Mouse (Mus musculus) cerebellum, adult 2 months (tissue): ENCODE results near the gene Chp2. TPM values are rescaled to one million over a fixed set of nuclear protein-coding genes. Genes with fewer than 3 reads are reported as not detected.
A peak's percentile ranks its signal among the peaks of the same experiment; 100 is the strongest.

Experiments used
- DNase-seq, 2 experiments: peaks; one replicate each; pipeline ENCODE4 v3.0.0; 2021
- H3K27ac ChIP-seq: fragments of 200-500 bp; 2 replicates; pipeline ENCODE4 v1.5.1; 2012; ENCODE audit warnings: low read length, control low read depth, inconsistent platforms; ENCODE audit not compliant: insufficient read depth
- H3K27me3 ChIP-seq: fragments of 200-500 bp; 2 replicates; pipeline ENCODE4 v1.6.1; 2012; ENCODE audit warnings: inconsistent platforms, mild to moderate bottlenecking, low read length, moderate library complexity; ENCODE audit not compliant: control insufficient read depth, insufficient read depth
- H3K4me1 ChIP-seq: fragments of 200-500 bp; 2 replicates; pipeline ENCODE4 v1.6.1; 2011; ENCODE audit warnings: low read length; ENCODE audit not compliant: control insufficient read depth, insufficient read depth
- H3K4me3 ChIP-seq: fragments of 200-500 bp; replicated peaks from 2 replicates; pipeline ENCODE3; 2011; ENCODE audit warnings: mild to moderate bottlenecking, low read depth, low read length, control low read depth; ENCODE audit not compliant: insufficient read depth
- CTCF ChIP-seq: fragments of 200-500 bp; IDR thresholded peaks from 2 replicates; pipeline ENCODE4 v1.5.1; 2011; ENCODE audit warnings: low read depth, mild to moderate bottlenecking, control low read depth, low read length, moderate library complexity, borderline replicate concordance; ENCODE audit not compliant: insufficient read depth
- POLR2A ChIP-seq: fragments of 200-500 bp; IDR thresholded peaks from 2 replicates; pipeline ENCODE4 v1.6.1; 2011; ENCODE audit warnings: low read length, control low read depth, borderline replicate concordance; ENCODE audit not compliant: insufficient read depth
- WGBS: fragments of 180-500 bp; shearing (Covaris S2); methylation state at CpG from one replicate; pipeline ENCODE4 v1.1.7; 2018; 5-methylcytosine and 5-hydroxymethylcytosine counted together
- polyA plus RNA-seq: library from polyadenylated mRNA; depleted of rRNA; stranded (reverse); fragments of >200 nt; gene quantifications from 2 replicates; pipeline ENCODE4 v1.2.3, GENCODE M21; 2012

Gene Chp2
- polyA plus RNA-seq, 1 experiment, result 0.29 TPM

DNA sequence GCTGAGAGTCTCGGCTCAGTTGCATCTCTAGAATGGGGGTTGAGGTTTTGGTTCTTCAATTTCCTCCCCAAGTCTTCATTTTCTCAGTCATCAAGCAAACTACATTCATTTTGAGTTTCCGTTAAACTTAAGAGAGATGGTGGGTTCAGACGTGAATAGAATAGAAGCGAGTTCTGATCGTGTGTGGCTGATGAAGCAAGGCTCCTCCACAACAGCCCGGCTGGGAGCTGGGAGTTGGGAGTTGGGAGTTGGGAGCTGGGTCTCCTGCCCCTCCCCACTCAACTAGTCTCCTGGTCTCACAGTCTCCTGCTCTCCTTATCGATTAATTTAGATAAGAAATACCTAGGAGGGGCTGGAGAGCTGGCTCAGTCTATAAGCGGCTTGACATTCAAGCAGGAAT, 25.3 kb downstream of the Chp2 start:
- Histone ChIP-seq H3K27ac (no peak overlapping the region), H3K27me3 (no peaks in the 10 kb centered on the region), H3K4me3 (no peak overlapping the region), H3K4me1 (no peaks in the 10 kb centered on the region)
- WGBS, result 77% methylated on average over 8 of the region's 8 CpGs
- no peak for DNase-seq
- TF ChIP-seq CTCF (no peak), POLR2A (no peak)

DNA sequence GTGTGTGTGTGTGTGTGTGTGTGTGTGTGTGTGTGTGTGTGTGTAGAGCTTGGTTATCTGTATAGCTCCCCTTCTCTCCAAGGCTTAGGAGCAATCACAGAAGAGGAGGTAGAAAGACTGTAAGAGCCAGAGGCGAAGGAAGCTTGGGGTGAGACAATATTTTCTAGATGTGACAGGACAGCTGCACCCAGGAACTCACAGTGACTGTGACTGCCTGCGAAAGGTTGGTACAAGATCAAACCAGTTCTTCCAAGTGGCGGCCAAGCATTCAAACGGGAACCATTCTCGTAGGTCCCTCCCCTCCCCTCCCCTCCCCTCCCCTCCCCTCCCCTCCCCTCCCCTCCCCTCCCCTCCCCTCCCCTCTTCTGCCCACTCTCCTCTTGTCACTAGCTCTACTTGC, 26.7 kb downstream of the Chp2 start:
- no peaks in the 10 kb centered on the region for H3K27me3 ChIP-seq
- DNase-seq, result no peak
- 61% methylated on average over 5 of the region's 5 CpGs for WGBS
- TF ChIP-seq CTCF (no peak), POLR2A (no peak)
- H3K4me3 ChIP-seq, result no peak overlapping the region
- no peak overlapping the region for H3K27ac ChIP-seq
- no peaks in the 10 kb centered on the region for H3K4me1 ChIP-seq

DNA sequence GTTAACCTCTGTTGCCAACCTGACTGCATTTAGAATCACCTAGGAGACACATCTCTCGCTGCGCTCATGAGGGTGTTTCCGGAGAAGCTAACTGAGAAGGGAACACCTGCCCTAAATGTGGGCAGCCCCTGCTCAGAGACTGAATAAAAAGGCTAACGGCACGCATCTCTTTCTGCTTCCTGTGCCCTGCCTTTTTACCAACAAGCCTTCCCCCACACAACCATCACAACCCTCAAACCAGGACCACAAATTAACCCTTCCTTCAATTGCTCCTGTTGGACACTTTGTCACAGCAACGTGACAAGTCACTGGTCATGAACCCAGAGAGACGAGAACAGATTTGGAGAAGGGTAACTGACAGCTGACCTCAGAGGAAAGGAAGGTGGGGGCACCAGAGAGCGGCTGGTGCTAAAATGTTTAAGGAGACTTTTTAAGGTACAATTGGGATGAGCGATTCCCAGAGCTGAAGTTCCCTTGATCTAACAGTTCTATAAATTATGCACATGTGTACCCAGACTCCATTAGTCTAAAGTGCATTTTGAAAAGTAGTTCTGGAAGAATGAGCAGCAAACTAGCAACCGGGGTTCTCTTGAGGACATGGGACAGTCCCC, 28.1 kb downstream of the Chp2 start:
- Histone ChIP-seq H3K27ac (no peak overlapping the region), H3K4me1 (no peaks in the 10 kb centered on the region), H3K4me3 (no peak overlapping the region), H3K27me3 (no peaks in the 10 kb centered on the region)
- TF ChIP-seq CTCF, result no peak
- TF ChIP-seq POLR2A, result no peak
- DNase-seq, result no peak
- 81% methylated on average over 10 of the region's 10 CpGs for WGBS

DNA sequence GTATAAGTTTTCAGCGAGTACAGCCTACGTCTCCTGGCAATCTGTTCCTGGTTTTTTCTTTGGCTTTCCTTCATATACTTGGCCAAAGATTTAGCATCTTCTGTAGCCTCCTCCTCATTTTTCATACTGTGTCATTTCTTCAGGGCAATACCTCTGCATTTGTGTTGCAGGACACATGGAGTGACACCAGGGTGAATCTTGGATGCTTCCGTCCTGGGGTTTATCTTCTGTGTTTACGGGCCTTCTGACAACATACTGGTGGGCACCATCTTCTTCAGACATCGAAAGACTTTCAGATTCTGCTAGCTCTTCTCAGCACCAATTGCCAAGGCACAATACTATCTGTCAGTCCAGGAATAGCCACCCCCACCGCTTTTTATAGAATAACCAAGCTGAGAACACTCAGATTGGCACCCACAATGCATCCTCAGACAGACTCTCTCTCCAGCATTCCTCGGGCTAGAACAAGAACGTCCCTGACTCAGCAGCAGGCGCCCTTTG, 30.1 kb downstream of the Chp2 start:
- H3K27ac ChIP-seq, result no peak overlapping the region
- WGBS, result 84% methylated on average over 9 of the region's 9 CpGs

DNA sequence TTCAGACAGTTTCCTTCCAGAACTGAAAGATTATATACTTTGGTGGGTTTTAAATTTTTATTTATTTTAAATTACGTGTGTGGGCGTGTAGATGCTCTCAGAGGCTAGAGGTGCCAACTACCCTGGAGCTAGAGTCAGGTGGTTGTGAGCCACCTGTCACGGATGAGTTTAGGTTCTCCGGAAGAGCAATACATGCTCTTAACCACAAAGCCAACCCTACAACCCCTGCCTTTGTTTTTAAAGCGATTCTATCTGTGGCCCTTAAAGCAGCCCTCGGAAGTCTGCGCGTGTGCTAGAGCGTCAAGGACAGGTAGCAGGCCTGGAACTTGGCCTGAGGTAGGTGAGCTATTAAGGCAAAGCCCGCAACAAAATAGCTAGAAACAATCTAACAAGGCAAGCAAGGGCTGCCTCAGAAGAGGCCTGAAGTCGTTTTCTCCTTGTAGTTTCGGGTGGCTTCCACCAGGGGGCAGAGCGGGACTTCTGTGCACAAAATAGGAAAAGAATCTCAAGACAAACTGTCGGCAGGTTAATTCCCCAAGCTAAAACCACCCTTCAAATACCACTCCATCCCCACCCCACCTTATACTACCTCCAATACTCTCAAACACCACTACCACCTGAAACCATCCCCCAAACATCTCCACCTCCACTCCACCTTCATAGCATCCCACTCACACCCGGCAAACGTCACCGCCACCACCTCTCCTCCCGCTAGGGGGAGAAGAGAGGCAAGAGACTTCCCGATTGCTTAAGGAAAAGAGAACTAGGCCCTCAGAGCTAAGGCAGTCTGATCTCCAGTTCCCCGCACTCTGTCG, 32.1 kb downstream of the Chp2 start:
- DNase-seq, result peak; percentile 86 to 88
- no peaks in the 10 kb centered on the region for H3K27me3 ChIP-seq
- WGBS, result 22% methylated on average over 21 of the region's 21 CpGs
- no peak overlapping the region for H3K4me3 ChIP-seq
- TF ChIP-seq POLR2A (no peak), CTCF (peak; percentile 71)
- H3K27ac ChIP-seq, result no peak overlapping the region
- no peaks in the 10 kb centered on the region for H3K4me1 ChIP-seq

More for the DNA sequence above, 30.1 kb downstream of the Chp2 start:
- DNase-seq, result no peak
- TF ChIP-seq POLR2A, result no peak
- no peak for TF ChIP-seq CTCF
- no peak overlapping the region for H3K4me3 ChIP-seq
- no peaks in the 10 kb centered on the region for H3K27me3 ChIP-seq
- H3K4me1 ChIP-seq, result no peaks in the 10 kb centered on the region

DNA sequence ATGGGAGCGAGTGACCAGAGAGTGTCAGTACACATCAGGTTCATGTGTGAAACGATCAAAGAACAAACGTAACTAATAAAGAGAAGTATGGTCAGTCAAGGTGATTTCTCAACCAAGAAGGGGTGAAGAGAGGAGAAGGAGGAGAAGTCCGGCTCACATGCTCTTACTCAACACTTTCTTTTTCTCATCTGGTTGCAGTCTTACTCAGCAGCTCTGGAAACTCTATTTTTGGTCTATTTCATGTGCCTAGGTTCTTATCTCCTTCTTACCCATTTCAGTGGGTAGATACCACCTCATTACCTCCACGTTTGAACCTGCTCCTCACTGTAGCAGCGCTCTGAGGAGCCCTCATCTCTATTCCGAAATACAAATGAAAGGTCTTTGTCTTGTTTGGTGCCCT, 37.4 kb downstream of the Chp2 start:
- Histone ChIP-seq H3K27me3 (no peaks in the 10 kb centered on the region), H3K4me1 (no peaks in the 10 kb centered on the region), H3K4me3 (no peak overlapping the region), H3K27ac (no peak overlapping the region)
- no peak for TF ChIP-seq CTCF
- TF ChIP-seq POLR2A, result no peak
- DNase-seq, result no peak
- WGBS, result 85% methylated on average over 7 of the region's 7 CpGs

DNA sequence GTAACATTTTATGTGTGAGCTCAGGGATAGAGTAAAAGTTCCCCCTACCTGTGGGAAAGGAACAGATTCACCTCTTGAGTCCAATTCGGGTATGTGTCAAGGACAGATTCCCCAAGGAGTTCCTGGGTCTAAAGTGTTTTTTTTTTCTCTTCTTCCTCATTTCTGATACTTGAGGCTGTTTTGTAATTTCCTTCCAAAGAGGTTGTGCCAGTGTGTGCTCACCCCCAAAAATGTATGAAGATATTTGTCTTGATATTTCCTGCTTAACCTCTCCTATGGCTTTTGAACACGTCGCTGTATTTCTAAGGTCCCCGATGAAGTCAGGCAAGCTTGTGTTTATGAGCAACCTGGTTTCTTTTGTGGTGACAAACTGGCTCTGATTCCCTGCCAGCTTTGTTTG, 39.2 kb downstream of the Chp2 start:
- H3K4me3 ChIP-seq, result no peak overlapping the region
- TF ChIP-seq POLR2A (no peak), CTCF (no peak)
- H3K4me1 ChIP-seq, result no peaks in the 10 kb centered on the region
- no peak for DNase-seq
- H3K27me3 ChIP-seq, result no peaks in the 10 kb centered on the region
- WGBS, result 82% methylated on average over 4 of the region's 4 CpGs
- no peak overlapping the region for H3K27ac ChIP-seq
